Mouse (Mus musculus) small intestine, adult 2 months (tissue): ENCODE results near the gene Slc2a1. TPM values are rescaled to one million over a fixed set of nuclear protein-coding genes. Genes with fewer than 3 reads are reported as not detected.
A peak's percentile ranks its signal among the peaks of the same experiment; 100 is the strongest.

Source experiments
- H3K27ac ChIP-seq: fragments of 200-500 bp; 2 replicates; pipeline ENCODE4 v1.5.1; 2012; ENCODE audit warnings: low read depth, low read length, control low read depth, inconsistent platforms; ENCODE audit not compliant: insufficient read depth
- H3K27me3 ChIP-seq: fragments of 200-500 bp; 2 replicates; pipeline ENCODE4 v1.6.1; 2012; ENCODE audit warnings: mild to moderate bottlenecking, moderate library complexity, low read length, inconsistent platforms; ENCODE audit not compliant: control insufficient read depth, insufficient read depth
- H3K36me3 ChIP-seq: fragments of 200-500 bp; 2 replicates; pipeline ENCODE4 v1.6.1; 2012; ENCODE audit warnings: mild to moderate bottlenecking, low read length, control low read depth, inconsistent platforms; ENCODE audit not compliant: control insufficient read depth, insufficient read depth
- H3K4me1 ChIP-seq: fragments of 200-500 bp; 2 replicates; pipeline ENCODE4 v1.6.1; 2012; ENCODE audit warnings: low read length, inconsistent platforms, mixed read lengths; ENCODE audit not compliant: control insufficient read depth, insufficient read depth, insufficient read length
- H3K4me3 ChIP-seq: fragments of 200-500 bp; 2 replicates; pipeline ENCODE4 v1.5.1; 2012; ENCODE audit warnings: low read depth, mild to moderate bottlenecking, control low read depth, inconsistent platforms, low read length, moderate library complexity
- CTCF ChIP-seq: fragments of 200-500 bp; IDR thresholded peaks from 2 replicates; pipeline ENCODE4 v1.5.1; 2012; ENCODE audit warnings: low read depth, mild to moderate bottlenecking, control low read depth, inconsistent platforms, low read length, moderate library complexity, mixed read lengths; ENCODE audit not compliant: insufficient replicate concordance, insufficient read length; ENCODE audit errors: extremely low read depth
- POLR2A ChIP-seq: fragments of 200-500 bp; IDR thresholded peaks from 2 replicates; pipeline ENCODE4 v1.6.1; 2012; ENCODE audit warnings: low read depth, mild to moderate bottlenecking, control low read depth, inconsistent platforms, low read length, moderate library complexity
- WGBS: fragments of 180-500 bp; shearing (Covaris S2); methylation state at CpG from one replicate; pipeline ENCODE4 v1.1.7; 2018; 5-methylcytosine and 5-hydroxymethylcytosine counted together
- polyA plus RNA-seq: library from polyadenylated mRNA; depleted of rRNA; stranded (reverse); fragments of >200 nt; gene quantifications from 2 replicates; pipeline ENCODE4 v1.2.3, GENCODE M21; 2012; rRNA removed

Slc2a1 gene
- 20.1 and 24.1 TPM in 2 replicates for polyA plus RNA-seq

- H3K27me3 ChIP-seq: no peaks in the 10 kb centered on the region
- 0 out of 2 replicates have a peak, but pooled peaks have one; percentile 6 for TF ChIP-seq CTCF
- TF ChIP-seq POLR2A: peak; percentile 75; the same call in 1 of the 2 replicates
- under 1% methylated on average over 88 of the region's 88 CpGs for WGBS
- peak within 1 kb of the TSS; percentile 68 for H3K4me3 ChIP-seq
- peaks cover 12% of the 10 kb centered on the region; the same call in 1 of the 2 replicates for H3K4me1 ChIP-seq
- peak within 1 kb of the TSS; percentile 57 for H3K27ac ChIP-seq
- no peaks in the 10 kb centered on the region for H3K36me3 ChIP-seq
These were observed at the start of gene Slc2a1 for GRCm38 (mm10) chr4:119108495-119109408. Gene Slc2a1 (plus strand): TSS chr4:119108711.

GRCm38 (mm10) chr4:119066791-119067190 lies 41.7 kb upstream of the Slc2a1 start:
- 75% methylated on average over 3 of the region's 3 CpGs for WGBS
- no peak for TF ChIP-seq CTCF
- TF ChIP-seq POLR2A: no peak
- Histone ChIP-seq H3K27ac (no peak overlapping the region), H3K4me1 (no peaks in the 10 kb centered on the region), H3K36me3 (no peaks in the 10 kb centered on the region), H3K27me3 (no peaks in the 10 kb centered on the region; the same call in 1 of the 2 replicates), H3K4me3 (no peak overlapping the region)

GRCm38 (mm10) chr4:119067204-119067603 lies 41.3 kb upstream of the Slc2a1 start:
- TF ChIP-seq POLR2A (no peak), CTCF (no peak)
- H3K36me3 ChIP-seq: no peaks in the 10 kb centered on the region
- WGBS: 69% methylated on average over 2 of the region's 2 CpGs
- H3K4me3 ChIP-seq: no peak overlapping the region
- H3K4me1 ChIP-seq: no peaks in the 10 kb centered on the region
- no peaks in the 10 kb centered on the region; the same call in 1 of the 2 replicates for H3K27me3 ChIP-seq
- no peak overlapping the region for H3K27ac ChIP-seq

- no peak overlapping the region for H3K27ac ChIP-seq
- H3K4me1 ChIP-seq: no peaks in the 10 kb centered on the region
- no peaks in the 10 kb centered on the region for H3K36me3 ChIP-seq
- H3K4me3 ChIP-seq: no peak overlapping the region
- WGBS: 49% methylated on average over 6 of the region's 6 CpGs
- peaks cover 4% of the 10 kb centered on the region; the same call in 1 of the 2 replicates for H3K27me3 ChIP-seq
- TF ChIP-seq CTCF: no peak
- TF ChIP-seq POLR2A: no peak
These were observed 39.6 kb upstream of the Slc2a1 start for GRCm38 (mm10) chr4:119068918-119069317.

- H3K4me1 ChIP-seq: no peaks in the 10 kb centered on the region
- H3K36me3 ChIP-seq: no peaks in the 10 kb centered on the region
- 79% methylated on average over 1 of the region's 1 CpGs for WGBS
- H3K27me3 ChIP-seq: peaks cover 4% of the 10 kb centered on the region; the same call in 1 of the 2 replicates
- TF ChIP-seq POLR2A (no peak), CTCF (no peak)
- H3K4me3 ChIP-seq: no peak overlapping the region
- no peak overlapping the region for H3K27ac ChIP-seq
These were observed 38.3 kb upstream of the Slc2a1 start for GRCm38 (mm10) chr4:119070181-119070580.

GRCm38 (mm10) chr4:119070959-119071647 lies 37.4 kb upstream of the Slc2a1 start:
- Histone ChIP-seq H3K4me1 (no peaks in the 10 kb centered on the region), H3K36me3 (no peaks in the 10 kb centered on the region), H3K27ac (no peak overlapping the region), H3K4me3 (no peak overlapping the region), H3K27me3 (peaks cover 4% of the 10 kb centered on the region; the same call in 1 of the 2 replicates)
- TF ChIP-seq POLR2A (no peak), CTCF (no peak)
- 68% methylated on average over 16 of the region's 16 CpGs for WGBS
